Mouse (Mus musculus): Measurements from ENCODE around the gene Ppp1r36.
"Not testable (repeated sequence)": the region's sequence is repeated elsewhere in the genome, so short reads cannot be mapped to it uniquely, and the experiment has no call there.

Ppp1r36 gene

DNA sequence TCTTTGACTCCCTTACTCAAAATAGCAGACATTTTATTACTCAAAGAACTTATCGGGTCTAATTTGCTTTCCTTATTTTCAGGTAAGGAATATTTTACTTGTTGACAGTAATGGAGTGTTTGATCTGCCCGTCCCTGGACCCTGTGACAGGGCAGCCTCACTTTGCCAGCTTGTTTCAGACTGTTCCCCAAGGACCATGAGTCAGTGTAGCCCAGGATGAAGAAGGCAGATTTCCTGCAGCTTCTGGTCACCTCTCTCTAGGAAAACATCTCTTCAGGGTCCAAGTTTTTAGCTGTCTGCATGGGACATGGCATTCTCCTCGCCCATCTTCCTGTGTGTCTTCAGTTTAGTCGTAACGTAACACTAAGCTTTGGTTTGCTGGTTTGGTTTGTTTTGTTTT, 20.1 kb upstream of the Ppp1r36 start:
- no peak for DNase-seq (ENCODE audit: low read depth, low spot score)

DNA sequence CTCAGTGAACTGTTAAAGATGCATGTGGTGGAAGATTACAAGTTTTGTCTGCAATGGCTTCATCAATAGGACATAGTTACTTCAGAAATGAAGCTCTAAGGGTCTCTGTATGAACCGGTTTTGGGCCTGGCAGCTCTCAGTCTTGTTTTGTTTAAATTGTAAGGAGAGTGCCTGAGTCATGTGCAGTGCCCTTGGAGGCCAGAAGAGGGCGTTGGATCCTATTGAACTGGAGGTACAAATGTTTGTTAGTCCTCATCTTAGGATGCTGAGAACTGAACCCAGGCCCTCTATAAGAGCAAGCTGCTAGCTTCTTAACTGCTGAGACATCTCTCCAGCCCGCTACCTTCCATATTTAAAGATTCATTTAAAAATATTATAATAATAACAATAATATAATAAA, 15.7 kb upstream of the Ppp1r36 start:
- peak; percentile 73 for DNase-seq (ENCODE audit: low read depth, low spot score)

GRCm38 (mm10) chr12:76402991-76403885, 14.1 kb upstream of the Ppp1r36 start:
- DNase-seq (ENCODE audit: low read depth, low spot score) = peak; percentile 89

- DNase-seq (ENCODE audit: low read depth, low spot score) = peak; percentile 100
Measured at GRCm38 (mm10) chr12:76403886-76404537, 13.3 kb upstream of the Ppp1r36 start, which contains the start of gene Hspa2. Gene Hspa2 (plus strand): TSS chr12:76404176.

DNA sequence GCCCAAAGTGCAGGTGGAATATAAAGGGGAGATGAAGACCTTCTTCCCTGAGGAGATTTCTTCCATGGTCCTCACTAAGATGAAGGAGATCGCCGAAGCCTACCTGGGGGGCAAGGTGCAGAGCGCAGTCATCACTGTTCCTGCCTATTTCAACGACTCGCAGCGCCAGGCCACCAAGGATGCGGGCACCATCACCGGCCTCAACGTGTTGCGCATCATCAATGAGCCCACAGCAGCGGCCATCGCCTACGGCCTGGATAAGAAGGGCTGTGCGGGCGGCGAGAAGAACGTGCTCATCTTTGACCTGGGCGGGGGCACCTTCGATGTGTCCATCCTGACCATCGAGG, 12.5 kb upstream of the Ppp1r36 start:
- no peak for DNase-seq (ENCODE audit: low read depth, low spot score)

GRCm38 (mm10) chr12:76405183-76405970, 12.0 kb upstream of the Ppp1r36 start:
- peak; percentile 49 for DNase-seq (ENCODE audit: low read depth, low spot score)

- DNase-seq (ENCODE audit: low read depth, low spot score) = peak; percentile 39
Measured at GRCm38 (mm10) chr12:76405971-76406370, 11.4 kb upstream of the Ppp1r36 start.

DNA sequence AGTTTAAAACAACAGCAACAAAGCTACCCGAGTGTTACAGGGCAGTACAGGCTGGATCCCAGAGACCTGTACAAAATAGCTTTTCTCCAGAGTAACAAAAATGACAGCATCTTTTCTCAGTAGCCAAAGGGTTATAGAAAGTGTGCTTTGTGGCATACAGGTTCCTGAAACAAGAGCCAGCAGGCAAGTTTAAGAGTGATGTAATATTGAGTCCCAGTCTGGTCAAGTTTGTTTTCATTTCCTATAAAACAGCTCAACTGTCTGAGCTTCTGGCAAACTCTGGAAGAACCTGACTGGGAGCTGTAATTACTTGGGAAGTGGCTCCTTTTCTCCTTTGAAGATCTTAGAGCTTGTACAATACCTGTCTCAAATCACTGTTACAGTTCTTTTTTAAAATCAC, 10.2 kb upstream of the Ppp1r36 start:
- DNase-seq (ENCODE audit: low read depth, low spot score) = no peak

DNA sequence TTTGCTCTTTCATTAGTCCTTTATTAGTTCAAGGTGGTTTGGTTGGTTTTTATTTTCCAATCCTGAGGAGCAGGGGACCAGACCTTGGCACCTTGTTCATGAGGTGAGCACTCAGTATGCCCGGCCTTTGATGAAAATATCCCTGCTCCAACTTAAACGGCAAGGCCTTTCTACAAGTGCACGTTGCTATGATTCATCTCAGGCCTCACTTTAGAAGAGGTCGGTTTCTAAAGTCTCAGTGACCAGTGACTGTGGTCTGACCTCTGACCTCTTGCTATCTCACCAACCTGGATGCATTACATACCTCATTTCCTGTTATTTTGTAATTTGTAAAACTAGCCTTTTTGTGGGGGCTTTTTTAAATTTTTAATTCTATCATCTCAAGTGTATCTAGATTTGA, 8.2 kb upstream of the Ppp1r36 start:
- DNase-seq (ENCODE audit: low read depth, low spot score) = no peak

GRCm38 (mm10) chr12:76415383-76416010, 1.8 kb upstream of the Ppp1r36 start:
- no peak for DNase-seq (ENCODE audit: low read depth, low spot score)

- DNase-seq (ENCODE audit: low read depth, low spot score) = peak; percentile 71
Measured at GRCm38 (mm10) chr12:76418346-76418745, 1.0 kb downstream of the Ppp1r36 start.

GRCm38 (mm10) chr12:76425256-76425655, 7.9 kb downstream of the Ppp1r36 start:
- DNase-seq (ENCODE audit: low read depth, low spot score) = no peak

DNA sequence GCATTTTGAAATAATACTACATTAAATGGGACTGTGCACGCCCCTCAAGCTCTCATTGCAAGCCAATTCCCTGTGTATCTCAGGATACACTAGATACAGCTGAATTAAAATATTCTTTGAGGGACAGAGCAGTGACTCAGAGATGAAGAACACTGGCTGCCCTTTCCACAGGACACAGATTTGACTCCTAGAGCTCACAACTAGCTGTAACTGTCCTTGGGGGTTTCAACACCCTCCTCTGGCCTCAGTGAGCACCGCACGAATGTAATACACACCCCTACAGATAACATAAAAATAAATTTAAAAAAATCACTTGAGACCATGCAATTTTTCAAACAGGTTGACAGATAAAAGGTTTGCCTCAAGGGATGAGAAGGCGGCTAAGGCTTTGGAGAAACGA, 10.2 kb downstream of the Ppp1r36 start:
- no peak for DNase-seq (ENCODE audit: low read depth, low spot score)

DNA sequence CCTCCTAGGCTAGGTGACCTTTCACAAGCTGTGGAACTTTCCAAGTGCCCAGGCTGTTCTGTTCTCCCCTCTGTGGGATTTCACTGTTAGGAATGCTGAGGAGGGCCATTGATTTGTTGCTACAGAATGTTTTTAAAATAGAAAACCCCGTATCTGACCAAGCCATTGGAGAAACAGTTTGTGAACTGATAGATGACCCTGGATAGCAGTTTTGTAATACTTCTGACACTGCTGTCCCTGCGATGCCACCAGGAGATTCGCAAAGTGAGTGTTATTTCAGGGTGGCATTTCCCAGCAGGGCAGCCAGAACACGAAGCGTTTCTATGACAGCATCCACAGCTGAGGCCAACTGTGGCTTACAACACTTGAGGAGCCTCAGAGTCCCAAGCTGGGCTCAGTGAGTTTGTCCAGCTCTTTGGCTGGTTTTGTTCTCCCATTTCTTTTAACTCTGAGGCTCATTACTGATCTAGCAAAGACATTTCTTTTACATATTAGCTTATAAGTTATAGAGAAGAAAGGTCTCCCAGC, 13.6 kb downstream of the Ppp1r36 start:
- no peak for DNase-seq (ENCODE audit: low read depth, low spot score)

GRCm38 (mm10) chr12:76431431-76431830, 14.1 kb downstream of the Ppp1r36 start:
- DNase-seq (ENCODE audit: low read depth, low spot score) = no peak

DNA sequence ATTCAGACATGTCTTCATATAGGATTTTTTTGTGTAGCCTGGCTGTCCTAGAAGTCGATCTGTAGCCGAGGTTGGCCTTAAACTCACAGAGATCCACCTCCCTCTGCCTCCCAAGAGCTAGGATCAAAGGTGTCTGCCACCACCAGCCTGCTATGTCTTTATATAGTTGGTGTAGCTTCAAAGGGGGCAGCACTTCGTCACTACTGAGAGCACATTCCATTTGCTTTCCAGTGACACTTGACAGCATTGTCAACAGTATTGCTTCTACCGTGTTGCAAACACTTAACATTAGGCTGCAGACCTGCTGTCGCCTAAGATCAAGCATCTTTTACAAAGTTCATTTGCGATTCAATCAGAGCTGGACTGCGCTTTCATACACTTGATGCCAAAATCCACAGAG, 16.8 kb downstream of the Ppp1r36 start:
- DNase-seq (ENCODE audit: low read depth, low spot score) = no peak

- peak; percentile 45 for DNase-seq (ENCODE audit: low read depth, low spot score)
Measured at GRCm38 (mm10) chr12:76435084-76435483, 17.7 kb downstream of the Ppp1r36 start.

DNA sequence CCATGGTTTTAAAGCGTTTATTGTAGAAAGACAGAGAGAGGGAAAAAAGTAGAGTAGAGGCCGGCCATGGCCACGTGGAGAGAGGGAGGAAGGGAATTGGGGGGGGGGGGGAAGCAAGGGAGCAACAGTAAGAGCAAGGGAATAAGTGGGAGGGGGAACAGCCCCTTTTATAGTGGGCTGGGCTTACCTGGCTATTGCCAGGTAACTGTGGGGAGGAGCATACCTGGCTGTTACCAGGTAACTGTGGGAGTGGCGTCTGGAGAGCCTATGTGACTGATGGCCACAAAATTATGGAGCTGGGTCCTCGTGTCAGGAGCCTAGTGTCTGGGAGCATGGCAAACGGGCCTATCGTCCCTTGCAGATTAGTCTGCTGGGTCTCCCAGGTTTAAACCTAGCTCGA, 18.2 kb downstream of the Ppp1r36 start:
- no peak for DNase-seq (ENCODE audit: low read depth, low spot score)

DNA sequence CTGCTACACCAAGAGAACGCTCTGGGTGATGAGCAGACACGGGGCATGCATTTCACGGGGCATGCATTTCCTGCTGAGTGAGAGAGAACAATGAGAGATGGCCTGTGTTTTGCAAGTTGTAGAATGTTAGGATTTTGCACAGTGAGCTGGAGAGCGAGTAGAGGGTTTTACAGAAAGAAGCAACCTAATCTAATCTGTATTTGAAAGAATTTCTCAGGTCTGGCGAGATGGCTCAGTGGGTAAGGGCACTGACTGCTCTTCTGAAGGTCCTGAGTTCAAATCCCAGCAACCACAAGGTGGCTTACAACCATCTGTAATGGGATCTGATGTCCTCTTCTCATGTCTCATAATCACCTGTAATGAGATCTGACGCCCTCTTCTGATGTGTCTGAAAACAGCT, 26.1 kb downstream of the Ppp1r36 start:
- not testable (repeated sequence) for DNase-seq (ENCODE audit: low read depth, low spot score)

DNA sequence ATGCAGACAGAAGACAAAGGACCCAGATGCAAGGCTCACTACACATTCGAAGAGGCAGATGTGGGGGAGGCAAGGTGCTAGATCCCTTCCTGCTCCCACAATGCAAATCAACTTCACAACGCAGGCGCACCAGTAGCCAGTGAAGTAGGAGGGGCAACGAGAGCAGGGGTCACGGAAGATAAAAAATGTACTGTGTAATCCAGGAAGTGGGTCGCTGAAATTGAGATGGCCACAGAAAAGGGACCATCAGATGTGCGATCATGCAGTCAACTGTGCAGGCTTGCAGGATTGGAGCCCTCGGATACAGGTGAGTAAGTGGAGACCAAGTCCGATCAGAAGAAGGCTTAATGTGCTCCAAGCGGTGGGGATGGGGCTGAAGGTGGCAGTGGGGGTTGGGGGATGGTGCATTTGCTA, 27.0 kb downstream of the Ppp1r36 start:
- peak; percentile 92 for DNase-seq (ENCODE audit: low read depth, low spot score)

DNA sequence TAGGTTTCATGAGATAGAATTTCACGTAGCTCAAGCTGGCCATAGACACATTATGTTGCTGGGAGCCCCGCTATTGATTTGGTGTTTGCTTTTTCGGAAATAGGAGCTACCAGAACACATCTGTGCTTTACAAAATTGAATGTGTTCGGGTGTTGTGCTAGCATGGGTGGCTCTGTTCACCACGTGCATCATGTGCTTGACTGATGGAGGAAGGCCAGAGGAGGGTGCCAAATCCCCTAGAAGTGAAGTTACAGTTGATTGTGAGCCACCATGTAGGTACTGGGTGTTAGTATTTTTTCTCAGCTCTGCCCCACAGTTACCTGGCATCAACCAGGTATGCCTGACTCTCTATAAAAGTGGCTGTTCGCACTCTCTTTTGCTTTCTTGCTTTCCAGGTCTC, 27.5 kb downstream of the Ppp1r36 start:
- DNase-seq (ENCODE audit: low read depth, low spot score) = no peak

DNA sequence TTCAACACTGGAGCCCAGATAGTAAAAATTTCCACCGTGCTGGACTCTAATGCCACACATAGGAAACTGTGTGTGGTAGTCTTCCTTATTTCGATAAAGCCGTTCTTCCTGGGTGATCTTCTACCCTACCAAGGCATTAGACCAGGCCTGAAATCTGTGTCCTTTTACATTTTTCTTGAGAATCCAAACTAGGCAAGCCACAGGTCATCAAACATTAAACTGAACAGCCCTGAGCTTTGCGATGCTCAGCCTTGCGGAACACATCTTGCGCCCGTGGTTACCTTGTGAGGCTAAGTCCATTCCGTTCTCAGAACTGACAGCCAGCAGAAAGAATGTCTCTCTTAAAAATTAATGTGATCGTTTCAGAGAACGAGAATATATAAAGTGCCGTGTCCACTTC, 28.9 kb downstream of the Ppp1r36 start:
- no peak for DNase-seq (ENCODE audit: low read depth, low spot score)

Data from R1 (cell line).